Mouse (Mus musculus): ENCODE measurements at regions not wholly inside any gene's neighbourhood (a gene's known extent, or its start where the extent isn't known, plus 50 kb on each side); places are given as distances from the start of the nearest gene placed in this dataset.

GRCm38 (mm10) chr5:119139816-119140215, 530.7 kb upstream of the Tbx3 start:
- WGBS, result 75% methylated on average over 6 of the region's 6 CpGs
- Histone ChIP-seq H3K4me1 (ENCODE audit: control insufficient read depth, insufficient read depth, low read length) (no peaks in the 10 kb centered on the region), H3K36me3 (ENCODE audit: control insufficient read depth, insufficient read depth, low read length) (no peaks in the 10 kb centered on the region), H3K9ac (ENCODE audit: low read length) (no peak overlapping the region), H3K9me3 (replicated peaks; ENCODE audit: control insufficient read depth, low read length) (no peaks in the 10 kb centered on the region), H3K4me3 (ENCODE audit: low read depth, low read length) (no peak overlapping the region), H3K27ac (ENCODE audit: low read depth, low read length) (no peak overlapping the region), H3K27me3 (replicated peaks; ENCODE audit: control insufficient read depth, insufficient read depth, low read length) (no peaks in the 10 kb centered on the region), H3K4me2 (ENCODE audit: low read length) (no peak overlapping the region)
- ATAC-seq, result no peak
- DNase-seq (ENCODE audit: low spot score), result no peak

- H3K4me1 ChIP-seq (ENCODE audit: control insufficient read depth, insufficient read depth, low read length), result no peaks in the 10 kb centered on the region
- H3K9me3 ChIP-seq (replicated peaks; ENCODE audit: control insufficient read depth, low read length), result 0 out of 2 replicates have a peak, but pooled peaks cover 3% of the 10 kb centered on the region
- H3K27me3 ChIP-seq (replicated peaks; ENCODE audit: control insufficient read depth, insufficient read depth, low read length), result no peaks in the 10 kb centered on the region
- H3K9ac ChIP-seq (ENCODE audit: low read length), result no peak overlapping the region
- H3K36me3 ChIP-seq (ENCODE audit: control insufficient read depth, insufficient read depth, low read length), result no peaks in the 10 kb centered on the region
- no peak overlapping the region for H3K27ac ChIP-seq (ENCODE audit: low read depth, low read length)
- H3K4me3 ChIP-seq (ENCODE audit: low read depth, low read length), result no peak overlapping the region
- WGBS, result 67% methylated on average over 8 of the region's 8 CpGs
- no peak for DNase-seq (ENCODE audit: low spot score)
- H3K4me2 ChIP-seq (ENCODE audit: low read length), result no peak overlapping the region
- ATAC-seq, result no peak
These were observed 527.1 kb upstream of the Tbx3 start for GRCm38 (mm10) chr5:119143411-119143810.

- no peak for ATAC-seq
These were observed 520.9 kb upstream of the Tbx3 start for GRCm38 (mm10) chr5:119149389-119150185.

GRCm38 (mm10) chr5:119153086-119153485, 517.4 kb upstream of the Tbx3 start:
- no peaks in the 10 kb centered on the region for H3K36me3 ChIP-seq (ENCODE audit: control insufficient read depth, insufficient read depth, low read length)
- ATAC-seq, result no peak
- no peak overlapping the region for H3K27ac ChIP-seq (ENCODE audit: low read depth, low read length)
- H3K9ac ChIP-seq (ENCODE audit: low read length), result no peak overlapping the region
- H3K4me2 ChIP-seq (ENCODE audit: low read length), result no peak overlapping the region
- H3K4me1 ChIP-seq (ENCODE audit: control insufficient read depth, insufficient read depth, low read length), result no peaks in the 10 kb centered on the region
- no peak overlapping the region for H3K4me3 ChIP-seq (ENCODE audit: low read depth, low read length)
- H3K27me3 ChIP-seq (replicated peaks; ENCODE audit: control insufficient read depth, insufficient read depth, low read length), result no peaks in the 10 kb centered on the region
- H3K9me3 ChIP-seq (replicated peaks; ENCODE audit: control insufficient read depth, low read length), result 0 out of 2 replicates have a peak, but pooled peaks cover 6% of the 10 kb centered on the region
- no peak for DNase-seq (ENCODE audit: low spot score)
- WGBS, result 89% methylated on average over 5 of the region's 5 CpGs

More at GRCm38 (mm10) chr5:119149389-119150185, 520.9 kb upstream of the Tbx3 start:
- 0 out of 2 replicates have a peak, but pooled peaks cover 3% of the 10 kb centered on the region for H3K9me3 ChIP-seq (replicated peaks; ENCODE audit: control insufficient read depth, low read length)
- 93% methylated on average over 25 of the region's 25 CpGs for WGBS
- no peaks in the 10 kb centered on the region for H3K27me3 ChIP-seq (replicated peaks; ENCODE audit: control insufficient read depth, insufficient read depth, low read length)
- H3K9ac ChIP-seq (ENCODE audit: low read length), result no peak overlapping the region
- H3K4me3 ChIP-seq (ENCODE audit: low read depth, low read length), result no peak overlapping the region
- no peak for DNase-seq (ENCODE audit: low spot score)
- no peaks in the 10 kb centered on the region for H3K36me3 ChIP-seq (ENCODE audit: control insufficient read depth, insufficient read depth, low read length)
- no peaks in the 10 kb centered on the region for H3K4me1 ChIP-seq (ENCODE audit: control insufficient read depth, insufficient read depth, low read length)
- H3K4me2 ChIP-seq (ENCODE audit: low read length), result no peak overlapping the region
- no peak overlapping the region for H3K27ac ChIP-seq (ENCODE audit: low read depth, low read length)

- H3K4me1 ChIP-seq (ENCODE audit: control insufficient read depth, insufficient read depth, low read length), result no peaks in the 10 kb centered on the region
- H3K27ac ChIP-seq (ENCODE audit: low read depth, low read length), result no peak overlapping the region
- no peak overlapping the region for H3K4me2 ChIP-seq (ENCODE audit: low read length)
- no peaks in the 10 kb centered on the region for H3K27me3 ChIP-seq (replicated peaks; ENCODE audit: control insufficient read depth, insufficient read depth, low read length)
- H3K9me3 ChIP-seq (replicated peaks; ENCODE audit: control insufficient read depth, low read length), result 0 out of 2 replicates have a peak, but pooled peaks cover 6% of the 10 kb centered on the region
- H3K36me3 ChIP-seq (ENCODE audit: control insufficient read depth, insufficient read depth, low read length), result no peaks in the 10 kb centered on the region
- no peak overlapping the region for H3K4me3 ChIP-seq (ENCODE audit: low read depth, low read length)
- no peak overlapping the region for H3K9ac ChIP-seq (ENCODE audit: low read length)
- 89% methylated on average over 6 of the region's 6 CpGs for WGBS
- no peak for DNase-seq (ENCODE audit: low spot score)
- no peak for ATAC-seq
These were observed 513.8 kb upstream of the Tbx3 start for GRCm38 (mm10) chr5:119156638-119157037.

GRCm38 (mm10) chr5:119158171-119158570, 512.3 kb upstream of the Tbx3 start:
- no peak overlapping the region for H3K9ac ChIP-seq (ENCODE audit: low read length)
- H3K9me3 ChIP-seq (replicated peaks; ENCODE audit: control insufficient read depth, low read length), result 0 out of 2 replicates have a peak, but pooled peaks cover 6% of the 10 kb centered on the region
- no peak overlapping the region for H3K4me2 ChIP-seq (ENCODE audit: low read length)
- WGBS, result 80% methylated on average over 4 of the region's 4 CpGs
- no peak overlapping the region for H3K27ac ChIP-seq (ENCODE audit: low read depth, low read length)
- H3K27me3 ChIP-seq (replicated peaks; ENCODE audit: control insufficient read depth, insufficient read depth, low read length), result no peaks in the 10 kb centered on the region
- no peaks in the 10 kb centered on the region for H3K36me3 ChIP-seq (ENCODE audit: control insufficient read depth, insufficient read depth, low read length)
- H3K4me1 ChIP-seq (ENCODE audit: control insufficient read depth, insufficient read depth, low read length), result no peaks in the 10 kb centered on the region
- H3K4me3 ChIP-seq (ENCODE audit: low read depth, low read length), result no peak overlapping the region
- DNase-seq (ENCODE audit: low spot score) (no peak), ATAC-seq (no peak)

GRCm38 (mm10) chr5:119162132-119162675, 508.3 kb upstream of the Tbx3 start:
- Histone ChIP-seq H3K4me2 (ENCODE audit: low read length) (no peak overlapping the region), H3K9me3 (replicated peaks; ENCODE audit: control insufficient read depth, low read length) (no peaks in the 10 kb centered on the region), H3K27ac (ENCODE audit: low read depth, low read length) (no peak overlapping the region), H3K9ac (ENCODE audit: low read length) (no peak overlapping the region), H3K4me3 (ENCODE audit: low read depth, low read length) (no peak overlapping the region), H3K36me3 (ENCODE audit: control insufficient read depth, insufficient read depth, low read length) (no peaks in the 10 kb centered on the region), H3K27me3 (replicated peaks; ENCODE audit: control insufficient read depth, insufficient read depth, low read length) (no peaks in the 10 kb centered on the region), H3K4me1 (ENCODE audit: control insufficient read depth, insufficient read depth, low read length) (no peaks in the 10 kb centered on the region)
- peak; percentile 85 for DNase-seq (ENCODE audit: low spot score)
- WGBS, result 17% methylated on average over 13 of the region's 13 CpGs
- ATAC-seq, result peak; percentile 79

- peak; percentile 68 for DNase-seq (ENCODE audit: low spot score)
- no peaks in the 10 kb centered on the region for H3K9me3 ChIP-seq (replicated peaks; ENCODE audit: control insufficient read depth, low read length)
- 65% methylated on average over 17 of the region's 17 CpGs for WGBS
- H3K4me3 ChIP-seq (ENCODE audit: low read depth, low read length), result no peak overlapping the region
- no peak overlapping the region for H3K4me2 ChIP-seq (ENCODE audit: low read length)
- H3K9ac ChIP-seq (ENCODE audit: low read length), result no peak overlapping the region
- no peaks in the 10 kb centered on the region for H3K4me1 ChIP-seq (ENCODE audit: control insufficient read depth, insufficient read depth, low read length)
- H3K27ac ChIP-seq (ENCODE audit: low read depth, low read length), result no peak overlapping the region
- H3K36me3 ChIP-seq (ENCODE audit: control insufficient read depth, insufficient read depth, low read length), result no peaks in the 10 kb centered on the region
- H3K27me3 ChIP-seq (replicated peaks; ENCODE audit: control insufficient read depth, insufficient read depth, low read length), result no peaks in the 10 kb centered on the region
- ATAC-seq, result 0 out of 2 replicates have a peak, but pooled peaks have one; percentile 32
These were observed 502.8 kb upstream of the Tbx3 start for GRCm38 (mm10) chr5:119167718-119168117.

GRCm38 (mm10) chr5:119169274-119169673, 501.2 kb upstream of the Tbx3 start:
- Histone ChIP-seq H3K9ac (ENCODE audit: low read length) (no peak overlapping the region), H3K36me3 (ENCODE audit: control insufficient read depth, insufficient read depth, low read length) (no peaks in the 10 kb centered on the region), H3K27ac (ENCODE audit: low read depth, low read length) (no peak overlapping the region), H3K27me3 (replicated peaks; ENCODE audit: control insufficient read depth, insufficient read depth, low read length) (no peaks in the 10 kb centered on the region), H3K4me1 (ENCODE audit: control insufficient read depth, insufficient read depth, low read length) (no peaks in the 10 kb centered on the region), H3K4me3 (ENCODE audit: low read depth, low read length) (no peak overlapping the region), H3K4me2 (ENCODE audit: low read length) (no peak overlapping the region), H3K9me3 (replicated peaks; ENCODE audit: control insufficient read depth, low read length) (no peaks in the 10 kb centered on the region)
- ATAC-seq (no peak), DNase-seq (ENCODE audit: low spot score) (no peak)
- WGBS, result 91% methylated on average over 7 of the region's 7 CpGs
